Mouse (Mus musculus) thymus, adult 2 months (tissue): ENCODE data around the gene Lag3.

ENCODE experiments used
- CTCF ChIP-seq: fragments of 200-500 bp; IDR thresholded peaks from 2 replicates; pipeline ENCODE4 v1.5.1; 2012; ENCODE audit warnings: mild to moderate bottlenecking, control low read depth, low read length, moderate library complexity, borderline replicate concordance; ENCODE audit not compliant: control insufficient read depth, poor library complexity, insufficient read depth; ENCODE audit errors: extremely low read depth
- POLR2A ChIP-seq: fragments of 200-500 bp; IDR thresholded peaks from 2 replicates; pipeline ENCODE4 v1.6.1; 2012; ENCODE audit warnings: mild to moderate bottlenecking, low read length, control low read depth, moderate library complexity; ENCODE audit not compliant: control insufficient read depth, poor library complexity, insufficient read depth; ENCODE audit errors: extremely low read depth

DNA sequence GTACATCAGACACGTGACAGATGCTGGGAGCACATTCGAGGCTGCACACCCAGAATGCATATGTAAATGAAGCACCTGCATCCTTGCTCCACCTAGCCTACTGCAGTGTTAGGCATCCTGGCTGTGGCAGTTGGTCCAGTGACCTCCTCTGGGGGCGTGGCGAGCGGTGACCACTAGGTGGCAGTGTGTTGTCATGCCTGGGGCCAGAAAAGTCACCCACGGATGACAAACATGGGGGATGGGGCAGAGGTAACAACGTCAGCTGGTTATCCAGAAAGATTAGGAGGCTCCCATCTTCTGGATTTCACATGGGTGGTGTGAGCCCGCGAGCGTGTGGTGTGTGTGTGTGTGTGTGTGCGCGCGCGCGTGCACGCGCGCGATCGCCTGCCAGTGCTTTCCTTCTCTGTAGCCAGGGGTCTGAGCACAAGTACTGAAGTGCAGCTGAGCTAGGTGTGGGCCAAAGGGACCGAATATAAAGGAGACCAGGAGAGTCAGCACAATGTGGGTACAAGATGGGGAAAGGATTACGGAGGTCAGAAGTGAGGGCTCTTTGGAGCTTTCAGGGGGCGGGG is 7.8 kb downstream of the Lag3 start:
- TF ChIP-seq POLR2A, result no peak
- TF ChIP-seq CTCF, result peak; percentile 97
